Mouse (Mus musculus): Measurements from ENCODE around the gene Neil3. TPM values are rescaled to one million over a fixed set of nuclear protein-coding genes. Genes with fewer than 3 reads are reported as not detected.

The Neil3 gene
- 17.4 and 19.4 TPM in 2 replicates for polyA plus RNA-seq (2014; fragmentation: Nextera tagmentation; extraction: Ambion mirVana)

DNA sequence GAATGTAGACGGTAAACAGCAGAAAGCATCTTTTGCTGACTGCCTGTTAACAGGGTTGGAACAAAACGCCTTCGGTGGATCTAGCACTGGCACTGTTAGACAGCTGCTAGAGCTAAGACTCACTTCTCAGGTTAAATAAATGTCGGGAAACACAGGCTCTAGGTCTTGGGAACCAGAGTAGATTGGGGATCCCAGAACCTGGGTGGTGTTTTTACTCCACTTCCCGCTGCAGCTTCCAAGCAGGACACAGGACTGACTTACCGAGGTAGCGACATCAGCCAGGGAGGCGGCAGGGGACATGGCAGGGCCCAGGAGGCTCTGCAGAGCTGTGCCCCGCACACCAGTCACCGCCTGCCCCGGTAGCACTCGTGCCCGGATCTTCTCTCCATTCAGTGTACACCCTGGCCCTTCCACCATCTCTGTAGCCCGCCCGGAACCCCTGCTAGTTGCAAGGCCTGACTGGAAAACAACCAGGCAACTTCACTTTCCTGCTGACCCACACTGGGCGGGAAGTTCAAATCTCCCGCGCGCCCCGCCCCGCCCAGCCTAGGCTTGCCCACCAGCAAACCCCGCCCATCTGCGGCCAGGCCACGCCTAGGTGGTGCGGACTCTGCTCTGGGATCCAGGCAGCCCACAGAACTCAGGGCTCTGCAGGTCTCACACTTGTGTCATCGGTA, at the start of gene Neil3:
Neil3 (minus strand) TSS at position 571 of the 677 bp plus-strand sequence.
- Histone ChIP-seq H3K4me3 (ENCODE audit: low read depth, low read length) (peak within 1 kb of the TSS; percentile 60), H3K36me3 (ENCODE audit: control insufficient read depth, insufficient read depth, low read length) (no peaks in the 10 kb centered on the region), H3K4me1 (ENCODE audit: control insufficient read depth, insufficient read depth, low read length) (no peaks in the 10 kb centered on the region; the same call in 1 of the 2 replicates), H3K9ac (ENCODE audit: low read depth, low read length) (peak within 1 kb of the TSS; percentile 78), H3K9me3 (replicated peaks; ENCODE audit: control insufficient read depth, low read length) (no peaks in the 10 kb centered on the region), H3K27ac (ENCODE audit: low read depth, low read length) (peak within 1 kb of the TSS; percentile 46; the same call in 1 of the 2 replicates), H3K4me2 (peak within 1 kb of the TSS; percentile 80), H3K27me3 (ENCODE audit: control insufficient read depth, insufficient read depth, low read length) (no peaks in the 10 kb centered on the region)
- WGBS (ENCODE audit: insufficient replicate concordance): 0% methylated on average over 26 of the region's 26 CpGs
- ATAC-seq (replicated peaks; ENCODE audit: insufficient number of reproducible peaks, low FRiP score, low TSS enrichment): peak; percentile 100

DNA sequence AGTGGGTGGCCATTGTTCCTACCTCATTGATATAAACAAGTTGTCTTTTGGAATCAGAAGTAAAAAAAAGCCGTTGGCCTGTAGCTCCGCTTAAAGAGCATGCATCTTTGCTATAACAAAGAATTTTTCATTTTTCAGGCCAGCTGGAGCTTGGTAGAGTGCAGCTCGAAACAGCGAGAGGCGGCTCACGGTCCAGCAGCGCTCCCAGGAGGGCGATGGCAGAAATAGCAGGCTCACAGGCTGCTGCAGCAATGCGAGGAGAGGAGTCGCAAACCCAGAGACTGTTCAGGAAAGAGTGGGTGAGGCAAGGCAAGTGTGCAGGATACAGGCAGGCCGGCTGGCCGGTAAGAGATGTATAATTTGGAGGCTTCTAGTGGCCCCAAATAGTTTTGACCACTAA, 42.0 kb upstream of the Neil3 start:
- no peak for ATAC-seq (replicated peaks; ENCODE audit: insufficient number of reproducible peaks, low FRiP score, low TSS enrichment)
- H3K4me1 ChIP-seq (ENCODE audit: control insufficient read depth, insufficient read depth, low read length): no peaks in the 10 kb centered on the region
- WGBS (ENCODE audit: insufficient replicate concordance): 28% methylated on average over 12 of the region's 12 CpGs

DNA sequence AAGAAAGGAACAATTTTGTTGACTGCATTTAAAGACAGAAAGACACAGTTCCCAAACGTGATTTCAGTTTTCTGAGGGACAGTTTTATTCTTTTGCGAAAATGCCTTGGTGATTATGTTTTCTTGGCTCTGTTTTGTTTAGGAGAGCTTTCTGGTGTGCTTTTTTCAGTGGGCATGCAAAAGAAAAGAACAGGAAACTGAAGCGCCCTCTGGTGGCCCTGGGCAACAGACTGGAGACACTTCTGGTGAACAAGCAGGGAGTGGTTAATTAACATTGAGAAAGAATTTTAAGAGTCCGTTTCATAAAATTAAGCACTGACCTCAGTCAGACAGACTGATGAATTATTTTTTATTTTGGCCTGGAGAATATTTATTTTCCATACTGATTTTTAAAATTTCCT, 25.1 kb upstream of the Neil3 start:
- ATAC-seq (replicated peaks; ENCODE audit: insufficient number of reproducible peaks, low FRiP score, low TSS enrichment): no peak
- Histone ChIP-seq H3K27me3 (ENCODE audit: control insufficient read depth, insufficient read depth, low read length) (no peaks in the 10 kb centered on the region), H3K4me3 (ENCODE audit: low read depth, low read length) (no peak overlapping the region), H3K36me3 (ENCODE audit: control insufficient read depth, insufficient read depth, low read length) (no peaks in the 10 kb centered on the region), H3K27ac (ENCODE audit: low read depth, low read length) (no peak overlapping the region), H3K9ac (ENCODE audit: low read depth, low read length) (no peak overlapping the region), H3K4me2 (no peak overlapping the region), H3K4me1 (ENCODE audit: control insufficient read depth, insufficient read depth, low read length) (no peaks in the 10 kb centered on the region), H3K9me3 (replicated peaks; ENCODE audit: control insufficient read depth, low read length) (no peaks in the 10 kb centered on the region)
- WGBS (ENCODE audit: insufficient replicate concordance): 28% methylated on average over 4 of the region's 4 CpGs

More for the DNA sequence above, 42.0 kb upstream of the Neil3 start:
- no peaks in the 10 kb centered on the region for H3K27me3 ChIP-seq (ENCODE audit: control insufficient read depth, insufficient read depth, low read length)
- no peaks in the 10 kb centered on the region for H3K36me3 ChIP-seq (ENCODE audit: control insufficient read depth, insufficient read depth, low read length)
- no peaks in the 10 kb centered on the region for H3K9me3 ChIP-seq (replicated peaks; ENCODE audit: control insufficient read depth, low read length)
- no peak overlapping the region for H3K4me2 ChIP-seq
- H3K4me3 ChIP-seq (ENCODE audit: low read depth, low read length): no peak overlapping the region
- no peak overlapping the region for H3K27ac ChIP-seq (ENCODE audit: low read depth, low read length)
- no peak overlapping the region for H3K9ac ChIP-seq (ENCODE audit: low read depth, low read length)

DNA sequence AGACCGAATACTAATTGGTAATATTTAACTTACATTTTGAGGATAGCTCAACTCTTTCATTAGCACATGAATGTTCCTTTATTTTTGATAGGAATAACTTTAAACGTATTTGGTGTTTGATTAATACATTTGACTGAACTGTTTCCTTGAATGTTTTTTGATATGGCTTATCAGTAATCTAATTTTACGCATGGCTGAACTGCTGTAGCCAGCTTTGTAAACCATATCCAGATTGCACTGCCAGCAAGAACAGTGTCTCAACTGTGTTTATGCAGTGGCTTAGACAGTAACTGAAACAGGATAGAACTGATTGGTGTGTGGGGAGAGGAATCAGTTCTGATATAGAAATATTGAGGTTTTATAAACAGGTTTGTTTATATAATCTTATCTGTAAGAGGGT, 22.6 kb upstream of the Neil3 start:
- Histone ChIP-seq H3K9me3 (replicated peaks; ENCODE audit: control insufficient read depth, low read length) (no peaks in the 10 kb centered on the region), H3K36me3 (ENCODE audit: control insufficient read depth, insufficient read depth, low read length) (no peaks in the 10 kb centered on the region), H3K4me1 (ENCODE audit: control insufficient read depth, insufficient read depth, low read length) (no peaks in the 10 kb centered on the region), H3K4me3 (ENCODE audit: low read depth, low read length) (no peak overlapping the region), H3K9ac (ENCODE audit: low read depth, low read length) (no peak overlapping the region), H3K27me3 (ENCODE audit: control insufficient read depth, insufficient read depth, low read length) (no peaks in the 10 kb centered on the region), H3K27ac (ENCODE audit: low read depth, low read length) (no peak overlapping the region), H3K4me2 (no peak overlapping the region)
- ATAC-seq (replicated peaks; ENCODE audit: insufficient number of reproducible peaks, low FRiP score, low TSS enrichment): no peak
- 64% methylated on average over 3 of the region's 3 CpGs for WGBS (ENCODE audit: insufficient replicate concordance)

DNA sequence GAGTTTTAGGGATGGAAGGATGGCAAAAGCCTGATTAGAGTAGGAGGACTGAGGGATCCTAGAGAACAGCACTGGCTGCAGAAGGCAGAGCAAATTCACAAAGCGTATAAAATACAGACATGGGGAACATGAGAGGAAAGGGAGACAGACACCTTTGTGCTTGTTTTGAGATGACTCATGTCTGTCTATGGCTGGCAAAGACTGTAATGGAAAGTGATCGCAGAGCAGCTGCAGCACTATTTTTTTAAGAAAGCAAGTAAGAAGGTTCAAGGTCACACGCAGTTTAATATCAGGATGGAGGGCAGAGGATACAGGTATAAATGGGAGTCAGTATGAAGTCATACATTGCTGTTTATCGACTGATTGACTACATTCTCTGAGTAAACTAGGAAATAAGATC, 8.2 kb downstream of the Neil3 start:
- no peaks in the 10 kb centered on the region for H3K36me3 ChIP-seq (ENCODE audit: control insufficient read depth, insufficient read depth, low read length)
- 74% methylated on average over 4 of the region's 4 CpGs for WGBS (ENCODE audit: insufficient replicate concordance)
- no peak overlapping the region for H3K27ac ChIP-seq (ENCODE audit: low read depth, low read length)
- H3K4me2 ChIP-seq: no peak overlapping the region
- H3K9ac ChIP-seq (ENCODE audit: low read depth, low read length): no peak overlapping the region
- no peaks in the 10 kb centered on the region for H3K9me3 ChIP-seq (replicated peaks; ENCODE audit: control insufficient read depth, low read length)
- H3K4me3 ChIP-seq (ENCODE audit: low read depth, low read length): no peak overlapping the region
- H3K27me3 ChIP-seq (ENCODE audit: control insufficient read depth, insufficient read depth, low read length): no peaks in the 10 kb centered on the region
- no peaks in the 10 kb centered on the region for H3K4me1 ChIP-seq (ENCODE audit: control insufficient read depth, insufficient read depth, low read length)
- ATAC-seq (replicated peaks; ENCODE audit: insufficient number of reproducible peaks, low FRiP score, low TSS enrichment): no peak

DNA sequence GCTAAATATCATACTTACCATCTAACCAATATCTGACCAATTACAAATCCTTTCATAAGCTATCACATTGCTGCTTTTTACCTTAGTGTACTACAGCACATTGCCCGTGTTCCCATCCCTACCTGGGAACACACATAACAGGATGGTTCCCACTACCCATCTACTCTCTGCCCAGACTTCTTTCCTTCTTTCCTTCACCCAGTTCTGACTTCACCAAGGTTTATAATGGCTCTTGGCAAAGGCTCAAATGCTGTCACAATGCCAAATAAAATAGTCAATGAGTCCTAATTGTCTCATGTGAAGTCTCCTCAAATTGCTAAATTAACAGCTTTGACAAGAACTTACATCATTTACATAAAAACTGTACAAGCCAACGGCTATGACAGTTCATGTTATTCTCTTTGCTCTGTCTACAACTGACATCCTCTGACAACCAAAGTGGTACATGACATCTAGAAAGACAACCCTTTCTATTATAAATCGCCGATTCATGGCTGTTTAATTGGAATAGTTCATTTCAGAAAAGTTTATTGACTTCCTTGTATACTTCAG, 9.9 kb downstream of the Neil3 start:
- WGBS (ENCODE audit: insufficient replicate concordance): 89% methylated on average over 4 of the region's 4 CpGs
- H3K9ac ChIP-seq (ENCODE audit: low read depth, low read length): no peak overlapping the region
- H3K9me3 ChIP-seq (replicated peaks; ENCODE audit: control insufficient read depth, low read length): no peaks in the 10 kb centered on the region
- ATAC-seq (replicated peaks; ENCODE audit: insufficient number of reproducible peaks, low FRiP score, low TSS enrichment): no peak
- no peaks in the 10 kb centered on the region for H3K27me3 ChIP-seq (ENCODE audit: control insufficient read depth, insufficient read depth, low read length)
- no peak overlapping the region for H3K4me3 ChIP-seq (ENCODE audit: low read depth, low read length)
- no peak overlapping the region for H3K27ac ChIP-seq (ENCODE audit: low read depth, low read length)
- H3K4me1 ChIP-seq (ENCODE audit: control insufficient read depth, insufficient read depth, low read length): no peaks in the 10 kb centered on the region
- H3K4me2 ChIP-seq: no peak overlapping the region
- H3K36me3 ChIP-seq (ENCODE audit: control insufficient read depth, insufficient read depth, low read length): no peaks in the 10 kb centered on the region

DNA sequence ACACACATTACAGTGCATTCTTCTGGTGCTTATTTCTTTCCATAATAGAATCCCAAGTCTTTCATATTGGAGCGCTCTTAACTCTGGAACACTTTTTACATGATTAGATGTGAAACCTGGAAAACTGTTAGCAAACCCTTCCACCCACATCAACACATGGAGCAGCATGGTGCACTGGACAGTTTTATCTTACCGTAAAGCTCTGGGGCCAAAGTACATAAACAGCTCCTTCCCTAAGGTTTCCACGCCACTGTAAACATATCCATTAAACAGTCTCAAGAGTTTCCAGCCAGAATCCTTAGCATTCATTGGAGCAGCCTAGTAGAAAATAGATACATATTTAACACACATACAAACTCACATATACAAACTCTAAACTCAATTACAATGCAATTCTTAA, 15.4 kb downstream of the Neil3 start:
- H3K27ac ChIP-seq (ENCODE audit: low read depth, low read length): no peak overlapping the region
- no peak overlapping the region for H3K4me2 ChIP-seq
- no peaks in the 10 kb centered on the region for H3K4me1 ChIP-seq (ENCODE audit: control insufficient read depth, insufficient read depth, low read length)
- 80% methylated on average over 3 of the region's 3 CpGs for WGBS (ENCODE audit: insufficient replicate concordance)
- H3K9me3 ChIP-seq (replicated peaks; ENCODE audit: control insufficient read depth, low read length): no peaks in the 10 kb centered on the region
- no peaks in the 10 kb centered on the region for H3K36me3 ChIP-seq (ENCODE audit: control insufficient read depth, insufficient read depth, low read length)
- no peak overlapping the region for H3K4me3 ChIP-seq (ENCODE audit: low read depth, low read length)
- no peak for ATAC-seq (replicated peaks; ENCODE audit: insufficient number of reproducible peaks, low FRiP score, low TSS enrichment)
- H3K9ac ChIP-seq (ENCODE audit: low read depth, low read length): no peak overlapping the region
- H3K27me3 ChIP-seq (ENCODE audit: control insufficient read depth, insufficient read depth, low read length): no peaks in the 10 kb centered on the region

DNA sequence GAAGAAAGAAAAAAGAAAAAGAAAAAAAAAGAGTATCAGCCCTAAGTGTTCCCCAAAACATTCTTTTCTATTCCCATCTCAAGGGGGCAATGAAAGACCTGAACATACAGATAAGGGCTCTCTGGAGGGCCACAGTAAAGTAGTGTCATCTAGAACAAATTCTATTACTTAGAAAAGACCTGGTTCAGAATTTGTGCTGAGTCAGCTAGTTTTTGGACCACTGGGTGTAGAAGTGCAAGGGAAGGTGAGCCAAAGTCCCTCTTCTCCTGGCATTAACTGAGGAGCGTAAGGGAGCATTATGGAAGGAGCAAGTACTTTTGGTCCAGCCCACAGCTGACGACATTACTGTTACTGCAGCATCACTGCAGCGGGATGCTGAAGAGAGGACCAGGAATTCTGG, 19.7 kb downstream of the Neil3 start:
- Histone ChIP-seq H3K4me2 (no peak overlapping the region), H3K9me3 (replicated peaks; ENCODE audit: control insufficient read depth, low read length) (no peaks in the 10 kb centered on the region), H3K27ac (ENCODE audit: low read depth, low read length) (no peak overlapping the region), H3K4me3 (ENCODE audit: low read depth, low read length) (no peak overlapping the region), H3K27me3 (ENCODE audit: control insufficient read depth, insufficient read depth, low read length) (no peaks in the 10 kb centered on the region), H3K9ac (ENCODE audit: low read depth, low read length) (no peak overlapping the region), H3K4me1 (ENCODE audit: control insufficient read depth, insufficient read depth, low read length) (no peaks in the 10 kb centered on the region), H3K36me3 (ENCODE audit: control insufficient read depth, insufficient read depth, low read length) (no peaks in the 10 kb centered on the region)
- ATAC-seq (replicated peaks; ENCODE audit: insufficient number of reproducible peaks, low FRiP score, low TSS enrichment): no peak
- 94% methylated on average over 3 of the region's 3 CpGs for WGBS (ENCODE audit: insufficient replicate concordance)

DNA sequence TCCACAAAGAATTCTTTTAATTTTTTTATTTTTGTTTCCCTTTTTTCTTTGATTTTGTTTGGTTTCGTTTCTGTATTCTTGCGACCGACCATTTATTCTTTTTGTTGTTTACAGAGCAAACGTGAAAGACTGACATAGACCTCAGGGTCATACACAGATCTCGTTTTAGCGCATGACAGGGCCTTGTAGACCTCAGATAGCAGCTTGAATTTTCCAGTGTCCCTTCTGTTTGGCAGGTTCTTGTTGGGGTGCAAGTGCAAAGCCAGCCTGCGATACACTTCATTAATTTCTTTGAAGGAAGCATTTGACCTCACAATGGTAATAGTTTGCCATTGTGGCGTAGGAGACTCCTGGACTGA, 24.6 kb downstream of the Neil3 start:
- Histone ChIP-seq H3K9me3 (replicated peaks; ENCODE audit: control insufficient read depth, low read length) (no peaks in the 10 kb centered on the region), H3K4me3 (ENCODE audit: low read depth, low read length) (no peak overlapping the region), H3K4me2 (no peak overlapping the region), H3K27me3 (ENCODE audit: control insufficient read depth, insufficient read depth, low read length) (no peaks in the 10 kb centered on the region), H3K36me3 (ENCODE audit: control insufficient read depth, insufficient read depth, low read length) (no peaks in the 10 kb centered on the region), H3K27ac (ENCODE audit: low read depth, low read length) (no peak overlapping the region), H3K9ac (ENCODE audit: low read depth, low read length) (no peak overlapping the region), H3K4me1 (ENCODE audit: control insufficient read depth, insufficient read depth, low read length) (no peaks in the 10 kb centered on the region)
- 85% methylated on average over 8 of the region's 8 CpGs for WGBS (ENCODE audit: insufficient replicate concordance)
- no peak for ATAC-seq (replicated peaks; ENCODE audit: insufficient number of reproducible peaks, low FRiP score, low TSS enrichment)

Data from heart, embryonic 11.5 days (tissue).